Mouse (Mus musculus): ENCODE measurements around the gene Masp2. TPM values are rescaled to one million over a fixed set of nuclear protein-coding genes. Genes with fewer than 3 reads are reported as not detected.

Masp2 gene
- total RNA-seq, 2 experiments from 2014 or later = 1.6 to 1.7 TPM

DNA sequence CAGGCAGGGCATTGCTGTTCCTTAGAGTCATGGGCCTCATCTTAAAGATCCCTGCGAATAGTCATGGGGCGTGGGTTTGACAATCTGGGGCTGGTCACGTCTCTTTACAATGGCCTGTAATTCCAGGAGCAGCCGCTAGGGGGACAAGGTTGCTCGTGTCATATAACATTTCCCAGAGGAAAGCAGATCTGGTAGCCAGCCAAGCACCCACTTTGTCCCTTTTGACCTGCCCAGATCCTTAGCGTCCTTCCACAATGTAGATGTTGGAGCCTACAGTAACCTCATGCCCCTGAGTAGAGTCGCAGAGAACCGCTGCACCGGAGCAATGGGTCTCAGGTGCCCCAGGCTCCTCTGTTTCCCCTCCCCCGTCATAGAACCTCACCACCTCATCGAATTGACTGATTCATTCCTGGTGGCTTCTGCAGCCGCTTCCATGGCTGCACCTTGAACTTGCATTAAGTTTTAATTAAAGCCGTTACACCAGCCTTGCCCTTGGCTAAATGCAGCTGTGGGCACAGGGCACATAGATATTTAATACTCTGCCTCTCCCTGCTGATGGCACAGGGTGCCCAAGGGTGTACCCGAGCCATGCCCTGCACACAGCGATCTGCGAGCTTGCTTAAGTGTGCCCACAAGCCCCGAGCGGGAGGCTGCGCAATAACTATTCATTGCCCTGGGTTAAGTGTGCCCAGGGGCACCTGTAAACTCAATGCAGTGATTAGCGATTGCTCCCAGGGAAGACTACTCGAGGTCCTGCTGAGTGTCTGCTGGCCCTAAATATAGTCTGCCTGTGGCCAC lies 60.0 kb downstream of the Masp2 start:
- intact Hi-C loops (cut with DNase I) = no loop called here
- peak; percentile 28 to 74 for DNase-seq (ENCODE audit: extremely low spot score in 1 of 2, low spot score in 2 of 2)

DNA sequence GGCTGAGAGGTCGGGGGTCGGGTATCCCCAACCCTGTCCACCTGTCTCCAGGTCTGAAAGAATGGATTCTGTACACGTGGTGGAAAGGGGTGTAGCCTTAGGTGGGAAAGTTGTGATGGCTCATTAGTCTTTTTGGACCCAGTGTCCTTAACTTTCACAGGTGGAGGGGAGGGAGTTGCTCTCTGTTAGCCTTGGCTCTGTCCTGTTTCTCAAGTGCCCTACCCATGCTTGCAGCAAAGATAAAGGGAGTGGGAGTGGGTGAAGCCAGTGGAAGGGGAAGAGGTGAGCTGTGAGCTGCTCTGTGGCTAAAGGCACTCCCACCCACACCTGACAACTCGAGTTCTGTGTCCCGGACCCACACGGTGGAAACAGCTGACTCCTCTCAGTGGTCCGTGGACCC lies 61.0 kb downstream of the Masp2 start:
- intact Hi-C loops (cut with DNase I) = no loop called here

GRCm38 (mm10) chr4:148664021-148664420 lies 61.7 kb downstream of the Masp2 start:
- no peak for DNase-seq (ENCODE audit: extremely low spot score in 1 of 2, low spot score in 2 of 2)
- intact Hi-C loops (cut with DNase I) = no loop called here

More for the DNA sequence above, 61.0 kb downstream of the Masp2 start:
- DNase-seq (ENCODE audit: extremely low spot score in 1 of 2, low spot score in 2 of 2) = no peak

Other genes starting within 250 kb of the Masp2 start
- gene Ubiad1, start 157.8 kb upstream of the Masp2 start, total RNA-seq (2021) = 1 to 10 TPM; 8.5 to 8.9 TPM
- gene Mtor, start 153.9 kb upstream of the Masp2 start, total RNA-seq (2021) = 10 to 100 TPM; 86.6 to 93.8 TPM
- gene Angptl7, start 102.1 kb upstream of the Masp2 start, total RNA-seq (2021) = under 1 TPM; 0.36 to 0.53 TPM
- gene Exosc10, start 44.1 kb upstream of the Masp2 start, total RNA-seq (2021) = 10 to 100 TPM; 54.1 to 56.6 TPM
- 10 to 100 TPM; 82.0 to 88.0 TPM for gene Srm, start 11.1 kb upstream of the Masp2 start, total RNA-seq (2021)
- 100 to 1,000 TPM; 190 TPM for gene Tardbp, start 24.5 kb downstream of the Masp2 start, total RNA-seq (2021)
- not detected for gene Gm572, start 40.8 kb downstream of the Masp2 start, total RNA-seq (2021)
- 1 to 10 TPM; 1.1 to 1.6 TPM for gene Casz1, start 201.9 kb downstream of the Masp2 start, total RNA-seq (2021)